In the genomic region with DNA sequence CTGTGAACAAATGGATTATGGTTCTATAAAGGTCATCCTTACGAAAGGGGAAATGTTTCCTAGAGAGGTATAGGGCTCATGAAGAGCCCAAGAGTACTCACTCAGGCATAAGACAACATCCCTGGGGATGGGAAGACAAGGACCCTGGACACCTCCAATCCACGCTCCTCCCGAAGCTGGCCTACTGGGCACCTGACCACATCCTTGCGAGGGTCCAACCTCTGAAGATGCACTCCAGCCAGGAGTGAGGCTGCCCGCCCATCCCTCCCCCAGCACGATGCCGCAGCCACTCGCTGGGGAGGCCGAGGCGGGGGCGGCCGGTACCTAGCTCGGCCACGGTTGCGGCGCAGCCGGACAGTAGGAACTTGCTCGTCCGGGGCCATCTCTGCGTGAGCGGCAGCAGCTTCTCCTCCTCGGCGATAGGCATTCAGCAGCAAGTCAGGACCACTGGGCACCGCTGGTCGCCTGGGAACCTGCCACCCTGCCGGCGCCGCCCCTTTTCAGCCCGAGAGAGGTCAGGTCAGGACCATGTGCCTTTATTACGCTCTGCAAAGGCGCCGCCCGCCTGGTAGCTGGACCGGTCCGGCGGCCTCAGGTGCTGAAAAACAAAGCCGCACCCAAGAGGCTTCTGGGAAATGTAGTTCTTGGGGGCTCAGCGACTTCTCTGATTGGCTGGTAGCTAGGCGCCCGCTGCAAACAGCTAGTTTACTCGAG, we compare ENCODE assay signal across 8 mouse cellular contexts. TPM values are rescaled to one million over a fixed set of nuclear protein-coding genes. Genes with fewer than 3 reads are reported as not detected.
DNase-seq lines count a peak whose midpoint lies in the region; ATAC-seq and TF ChIP-seq lines count a peak whose summit lies in the region.

Slc25a27 (minus strand) TSS at position 639 of the 714 bp plus-strand sequence.

- peak within 1 kb of the TSS; percentile 52 for H3K9ac ChIP-seq in embryonic facial prominence, embryonic 15.5 days
- peak within 1 kb of the TSS; percentile 71 for H3K9ac ChIP-seq in kidney, embryonic 14.5 days (ENCODE audit: low read depth, low read length)
- peak within 1 kb of the TSS; percentile 78 for H3K9ac ChIP-seq in limb, embryonic 14.5 days (ENCODE audit: low read depth, low read length, severe bottlenecking)
- peak within 1 kb of the TSS; percentile 88 for H3K9ac ChIP-seq in midbrain, embryonic 16.5 days (ENCODE audit: low read depth, low read length)

- TF ChIP-seq CTCF in bone marrow macrophage, adult 2 months (IDR thresholded peaks at IDR 0.05; ENCODE audit: low read depth, low read length) = no peak
- TF ChIP-seq CTCF in spleen, adult 2 months (IDR thresholded peaks at IDR 0.05; ENCODE audit: extremely low read depth, insufficient read depth, insufficient read length, insufficient replicate concordance) = no peak

- H3K36me3 ChIP-seq in embryonic facial prominence, embryonic 15.5 days = 0 out of 2 replicates have a peak, but pooled peaks cover 3% of the 10 kb centered on the region
- H3K36me3 ChIP-seq in heart, embryonic 10.5 days = no peaks in the 10 kb centered on the region
- H3K36me3 ChIP-seq in kidney, embryonic 14.5 days (ENCODE audit: control insufficient read depth, insufficient read depth, low read length) = no peaks in the 10 kb centered on the region
- H3K36me3 ChIP-seq in limb, embryonic 14.5 days (ENCODE audit: control insufficient read depth, insufficient read depth, low read length) = peaks cover 8% of the 10 kb centered on the region; the same call in 1 of the 2 replicates
- H3K36me3 ChIP-seq in midbrain, embryonic 16.5 days (ENCODE audit: control insufficient read depth, insufficient read depth, low read length) = peaks cover 4% of the 10 kb centered on the region; the same call in 1 of the 2 replicates
- H3K36me3 ChIP-seq in spleen, adult 2 months (ENCODE audit: control insufficient read depth, insufficient read depth, low read length) = no peaks in the 10 kb centered on the region

- peak within 1 kb of the TSS; percentile 69 for H3K4me3 ChIP-seq in bone marrow macrophage, adult 2 months (ENCODE audit: insufficient read depth, low read length)
- peak within 1 kb of the TSS; percentile 91 for H3K4me3 ChIP-seq in embryonic facial prominence, embryonic 15.5 days (replicated peaks)
- peak within 1 kb of the TSS; percentile 90 for H3K4me3 ChIP-seq in heart, embryonic 10.5 days
- peak within 1 kb of the TSS; percentile 89 for H3K4me3 ChIP-seq in kidney, embryonic 14.5 days (ENCODE audit: low read length)
- peak within 1 kb of the TSS; percentile 79 for H3K4me3 ChIP-seq in limb, embryonic 14.5 days (replicated peaks; ENCODE audit: low read length)
- H3K4me3 ChIP-seq in midbrain, embryonic 16.5 days (ENCODE audit: low read depth, low read length) = peak within 1 kb of the TSS; percentile 68
- H3K4me3 ChIP-seq in spleen, adult 2 months (ENCODE audit: extremely low read depth, insufficient read depth, insufficient read length) = peak within 1 kb of the TSS; percentile 70

- WGBS in embryonic facial prominence, embryonic 15.5 days = under 1% methylated on average over 40 of the region's 41 CpGs
- WGBS in heart, embryonic 10.5 days = 1% methylated on average over 41 of the region's 41 CpGs
- WGBS in kidney, embryonic 14.5 days = under 1% methylated on average over 41 of the region's 41 CpGs
- under 1% methylated on average over 28 of the region's 41 CpGs for WGBS in limb, embryonic 14.5 days
- under 1% methylated on average over 40 of the region's 41 CpGs for WGBS in midbrain, embryonic 16.5 days
- 2% methylated on average over 41 of the region's 41 CpGs for WGBS in spleen, adult 2 months

- peak; percentile 92 for DNase-seq in A20 (ENCODE audit: low read depth, low spot score)
- peak; percentile 96 for DNase-seq in heart, embryonic 10.5 days (ENCODE audit: low spot score)
- DNase-seq in limb, embryonic 14.5 days (ENCODE audit: low spot score) = peak; percentile 97
- peak; percentile 82 to 89 for DNase-seq in spleen, adult 2 months (ENCODE audit: low read depth in 1 of 2, low spot score in 2 of 2)

- H3K27ac ChIP-seq in bone marrow macrophage, adult 2 months (ENCODE audit: insufficient read depth, low read depth, low read length) = no peak within 1 kb of the TSS
- peak within 1 kb of the TSS; percentile 58 for H3K27ac ChIP-seq in embryonic facial prominence, embryonic 15.5 days (replicated peaks)
- H3K27ac ChIP-seq in heart, embryonic 10.5 days = peak within 1 kb of the TSS; percentile 80
- H3K27ac ChIP-seq in kidney, embryonic 14.5 days (ENCODE audit: low read depth, low read length) = no peak within 1 kb of the TSS
- H3K27ac ChIP-seq in limb, embryonic 14.5 days (replicated peaks; ENCODE audit: low read depth, low read length) = peak within 1 kb of the TSS; percentile 40; the same call in 1 of the 2 replicates
- peak within 1 kb of the TSS; percentile 75 for H3K27ac ChIP-seq in midbrain, embryonic 16.5 days (ENCODE audit: low read length)
- no peak within 1 kb of the TSS for H3K27ac ChIP-seq in spleen, adult 2 months (ENCODE audit: insufficient read depth, low read length)

- H3K4me2 ChIP-seq in embryonic facial prominence, embryonic 15.5 days (replicated peaks) = peak within 1 kb of the TSS; percentile 85
- peak within 1 kb of the TSS; percentile 89 for H3K4me2 ChIP-seq in kidney, embryonic 14.5 days (replicated peaks; ENCODE audit: low read depth, low read length)
- H3K4me2 ChIP-seq in limb, embryonic 14.5 days (replicated peaks; ENCODE audit: low read depth, low read length, severe bottlenecking) = peak within 1 kb of the TSS; percentile 84
- H3K4me2 ChIP-seq in midbrain, embryonic 16.5 days (ENCODE audit: low read length) = peak within 1 kb of the TSS; percentile 84

- H3K27me3 ChIP-seq in embryonic facial prominence, embryonic 15.5 days = no peaks in the 10 kb centered on the region
- H3K27me3 ChIP-seq in heart, embryonic 10.5 days (ENCODE audit: insufficient read depth, poor library complexity, severe bottlenecking) = no peaks in the 10 kb centered on the region
- H3K27me3 ChIP-seq in kidney, embryonic 14.5 days (ENCODE audit: control insufficient read depth, insufficient read depth, low read length) = no peaks in the 10 kb centered on the region
- no peaks in the 10 kb centered on the region for H3K27me3 ChIP-seq in limb, embryonic 14.5 days (ENCODE audit: control insufficient read depth, insufficient read depth, low read length)
- H3K27me3 ChIP-seq in midbrain, embryonic 16.5 days (ENCODE audit: control insufficient read depth, insufficient read depth, low read depth, low read length) = no peaks in the 10 kb centered on the region
- no peaks in the 10 kb centered on the region for H3K27me3 ChIP-seq in spleen, adult 2 months (ENCODE audit: control insufficient read depth, insufficient read depth, low read length)

- no peaks in the 10 kb centered on the region for H3K9me3 ChIP-seq in embryonic facial prominence, embryonic 15.5 days (replicated peaks)
- H3K9me3 ChIP-seq in heart, embryonic 10.5 days = no peaks in the 10 kb centered on the region
- H3K9me3 ChIP-seq in kidney, embryonic 14.5 days (ENCODE audit: control insufficient read depth, low read length) = no peaks in the 10 kb centered on the region
- H3K9me3 ChIP-seq in limb, embryonic 14.5 days (ENCODE audit: control insufficient read depth, low read length) = no peaks in the 10 kb centered on the region
- H3K9me3 ChIP-seq in midbrain, embryonic 16.5 days (replicated peaks; ENCODE audit: control insufficient read depth, low read length, poor library complexity, severe bottlenecking) = no peaks in the 10 kb centered on the region

- TF ChIP-seq POLR2A in bone marrow macrophage, adult 2 months (IDR thresholded peaks at IDR 0.05; ENCODE audit: borderline replicate concordance, low read depth, low read length) = no peak
- 0 out of 2 replicates have a peak, but pooled peaks have one; percentile 18 for TF ChIP-seq POLR2A in limb, embryonic 14.5 days (IDR thresholded peaks at IDR 0.05; ENCODE audit: borderline replicate concordance, extremely low read depth, insufficient read depth, insufficient read length)
- no peak for TF ChIP-seq POLR2A in spleen, adult 2 months (IDR thresholded peaks at IDR 0.05; ENCODE audit: low read depth, low read length)

- peaks cover 3% of the 10 kb centered on the region; the same call in 1 of the 2 replicates for H3K4me1 ChIP-seq in bone marrow macrophage, adult 2 months (ENCODE audit: control insufficient read depth, insufficient read depth, low read length)
- H3K4me1 ChIP-seq in embryonic facial prominence, embryonic 15.5 days = peaks cover 24% of the 10 kb centered on the region
- peaks cover 22% of the 10 kb centered on the region for H3K4me1 ChIP-seq in heart, embryonic 10.5 days
- H3K4me1 ChIP-seq in kidney, embryonic 14.5 days (ENCODE audit: control insufficient read depth, insufficient read depth, low read length) = peaks cover 13% of the 10 kb centered on the region; the same call in 1 of the 2 replicates
- H3K4me1 ChIP-seq in limb, embryonic 14.5 days (ENCODE audit: control insufficient read depth, insufficient read depth, low read length) = peaks cover 20% of the 10 kb centered on the region
- peaks cover 18% of the 10 kb centered on the region for H3K4me1 ChIP-seq in midbrain, embryonic 16.5 days (ENCODE audit: control insufficient read depth, insufficient read depth, low read length)
- peaks cover 5% of the 10 kb centered on the region for H3K4me1 ChIP-seq in spleen, adult 2 months (ENCODE audit: control insufficient read depth, insufficient read depth, insufficient read length)

- ATAC-seq in embryonic facial prominence, embryonic 15.5 days (ENCODE audit: insufficient number of reproducible peaks, low FRiP score, low TSS enrichment, low read depth) = peak; percentile 97
- peak; percentile 98 for ATAC-seq in kidney, embryonic 14.5 days (ENCODE audit: low FRiP score, low TSS enrichment)
- peak; percentile 98 for ATAC-seq in limb, embryonic 14.5 days (ENCODE audit: low FRiP score, low read depth)
- peak; percentile 97 for ATAC-seq in midbrain, embryonic 16.5 days

RNA-seq across cellular contexts. Expression of gene Slc25a27, which starts in this region (rescaled TPM):
- 6.5 and 6.6 TPM in 2 replicates for polyA plus RNA-seq in bone marrow macrophage, adult 2 months (2012; ENCODE audit: insufficient read depth, insufficient read length, missing spikeins)
- 31.4 and 38.8 TPM in 2 replicates for polyA plus RNA-seq in embryonic facial prominence, embryonic 15.5 days (2015; fragmentation: Nextera tagmentation; extraction: Ambion mirVana)
- 12.5 and 19.9 TPM in 2 replicates for polyA plus RNA-seq in heart, embryonic 10.5 days (2016; fragmentation: Nextera tagmentation; extraction: Ambion mirVana)
- 12.6 and 12.7 TPM in 2 replicates for polyA plus RNA-seq in kidney, embryonic 14.5 days (2014; fragmentation: Nextera tagmentation; extraction: Ambion mirVana)
- 28.1 and 28.6 TPM in 2 replicates for polyA plus RNA-seq in limb, embryonic 14.5 days (2012; rRNA removed)
- 21.4 and 25.9 TPM in 2 replicates for polyA plus RNA-seq in limb, embryonic 14.5 days (2014; fragmentation: Nextera tagmentation; extraction: Ambion mirVana)
- 123 and 129 TPM in 2 replicates for polyA plus RNA-seq in midbrain, embryonic 16.5 days (2015; fragmentation: Nextera tagmentation; extraction: Ambion mirVana)
- 1.7 and 1.9 TPM in 2 replicates for polyA plus RNA-seq in spleen, adult 2 months (2012; rRNA removed)

Comparison
In these comparisons a context has a peak if more than half of its experiments do, and no peak if none do; other contexts are left out.
1. H3K27ac ChIP-seq: peak in embryonic facial prominence, embryonic 15.5 days (single experiment), heart, embryonic 10.5 days (single experiment), limb, embryonic 14.5 days (single experiment) and midbrain, embryonic 16.5 days (single experiment); none in bone marrow macrophage, adult 2 months (single experiment), kidney, embryonic 14.5 days (single experiment) and spleen, adult 2 months (single experiment).
2. Peak in every context shown above with its lines, with median percentiles within 50 percentile points of each other: DNase-seq, H3K4me3 ChIP-seq, ATAC-seq, H3K4me2 ChIP-seq and H3K9ac ChIP-seq.